Mouse (Mus musculus): ENCODE results near the gene Angptl2. TPM values are rescaled to one million over a fixed set of nuclear protein-coding genes. Genes with fewer than 3 reads are reported as not detected.
A peak's percentile ranks its signal among the peaks of the same experiment; 100 is the strongest.

Gene Angptl2
- polyA plus RNA-seq, 1 experiment, result 5.5 TPM

GRCm38 (mm10) chr2:33261475-33261874, 45.6 kb downstream of the Angptl2 start:
- TF ChIP-seq POLR2A (IDR thresholded peaks at IDR 0.05; ENCODE audit: extremely low read depth, insufficient read depth, low read length) (no peak), CTCF (IDR thresholded peaks at IDR 0.05; ENCODE audit: extremely low read depth, insufficient read depth, low read length) (no peak)
- Histone ChIP-seq H3K4me3 (ENCODE audit: insufficient read depth, low read length) (no peak overlapping the region), H3K4me1 (ENCODE audit: control insufficient read depth, insufficient read depth, low read length) (peaks cover 10% of the 10 kb centered on the region), H3K27ac (ENCODE audit: insufficient read depth, low read length) (0 out of 2 replicates have a peak overlapping the region, but pooled peaks have one; percentile 14)

GRCm38 (mm10) chr2:33265793-33266192, 49.9 kb downstream of the Angptl2 start:
- Histone ChIP-seq H3K4me1 (ENCODE audit: control insufficient read depth, insufficient read depth, low read length) (peaks cover 23% of the 10 kb centered on the region), H3K4me3 (ENCODE audit: insufficient read depth, low read length) (no peak overlapping the region), H3K27ac (ENCODE audit: insufficient read depth, low read length) (no peak overlapping the region)
- TF ChIP-seq CTCF (IDR thresholded peaks at IDR 0.05; ENCODE audit: extremely low read depth, insufficient read depth, low read length) (no peak), POLR2A (IDR thresholded peaks at IDR 0.05; ENCODE audit: extremely low read depth, insufficient read depth, low read length) (no peak)

GRCm38 (mm10) chr2:33267075-33267474, 51.2 kb downstream of the Angptl2 start:
- Histone ChIP-seq H3K27ac (ENCODE audit: insufficient read depth, low read length) (no peak overlapping the region), H3K4me3 (ENCODE audit: insufficient read depth, low read length) (no peak overlapping the region), H3K4me1 (ENCODE audit: control insufficient read depth, insufficient read depth, low read length) (peaks cover 22% of the 10 kb centered on the region)
- TF ChIP-seq POLR2A (IDR thresholded peaks at IDR 0.05; ENCODE audit: extremely low read depth, insufficient read depth, low read length) (no peak), CTCF (IDR thresholded peaks at IDR 0.05; ENCODE audit: extremely low read depth, insufficient read depth, low read length) (no peak)

- H3K4me1 ChIP-seq (ENCODE audit: control insufficient read depth, insufficient read depth, low read length), result peaks cover 30% of the 10 kb centered on the region
- no peak overlapping the region for H3K4me3 ChIP-seq (ENCODE audit: insufficient read depth, low read length)
- H3K27ac ChIP-seq (ENCODE audit: insufficient read depth, low read length), result 0 out of 2 replicates have a peak overlapping the region, but pooled peaks have one; percentile 40
- TF ChIP-seq POLR2A (IDR thresholded peaks at IDR 0.05; ENCODE audit: extremely low read depth, insufficient read depth, low read length) (no peak), CTCF (IDR thresholded peaks at IDR 0.05; ENCODE audit: extremely low read depth, insufficient read depth, low read length) (no peak)
These were observed 52.7 kb downstream of the Angptl2 start for GRCm38 (mm10) chr2:33268384-33269131.

DNA sequence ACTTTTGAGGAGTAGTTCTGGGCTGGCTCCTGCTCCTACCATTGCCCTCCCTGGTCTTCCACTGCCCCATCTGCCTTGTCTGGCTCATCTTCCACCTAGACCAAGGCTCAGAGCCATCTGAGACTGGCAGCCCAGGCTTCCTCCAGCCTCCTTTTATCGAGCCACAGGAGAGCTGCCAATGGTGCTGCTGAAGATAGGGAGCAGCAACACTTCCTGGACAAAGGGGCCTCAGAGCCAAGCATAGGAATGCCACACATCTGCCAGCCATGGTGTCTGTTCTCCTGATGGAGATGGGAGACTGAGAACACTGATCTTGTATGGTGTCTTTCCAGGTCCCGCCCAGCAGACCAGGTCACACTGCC, 53.2 kb downstream of the Angptl2 start:
- Histone ChIP-seq H3K4me1 (ENCODE audit: control insufficient read depth, insufficient read depth, low read length) (peaks cover 31% of the 10 kb centered on the region), H3K27ac (ENCODE audit: insufficient read depth, low read length) (no peak overlapping the region), H3K4me3 (ENCODE audit: insufficient read depth, low read length) (no peak overlapping the region)
- TF ChIP-seq CTCF (IDR thresholded peaks at IDR 0.05; ENCODE audit: extremely low read depth, insufficient read depth, low read length) (no peak), POLR2A (IDR thresholded peaks at IDR 0.05; ENCODE audit: extremely low read depth, insufficient read depth, low read length) (no peak)

GRCm38 (mm10) chr2:33270569-33270968, 54.7 kb downstream of the Angptl2 start:
- no peak for TF ChIP-seq POLR2A (IDR thresholded peaks at IDR 0.05; ENCODE audit: extremely low read depth, insufficient read depth, low read length)
- no peak for TF ChIP-seq CTCF (IDR thresholded peaks at IDR 0.05; ENCODE audit: extremely low read depth, insufficient read depth, low read length)
- no peak overlapping the region for H3K27ac ChIP-seq (ENCODE audit: insufficient read depth, low read length)
- H3K4me3 ChIP-seq (ENCODE audit: insufficient read depth, low read length), result no peak overlapping the region

DNA sequence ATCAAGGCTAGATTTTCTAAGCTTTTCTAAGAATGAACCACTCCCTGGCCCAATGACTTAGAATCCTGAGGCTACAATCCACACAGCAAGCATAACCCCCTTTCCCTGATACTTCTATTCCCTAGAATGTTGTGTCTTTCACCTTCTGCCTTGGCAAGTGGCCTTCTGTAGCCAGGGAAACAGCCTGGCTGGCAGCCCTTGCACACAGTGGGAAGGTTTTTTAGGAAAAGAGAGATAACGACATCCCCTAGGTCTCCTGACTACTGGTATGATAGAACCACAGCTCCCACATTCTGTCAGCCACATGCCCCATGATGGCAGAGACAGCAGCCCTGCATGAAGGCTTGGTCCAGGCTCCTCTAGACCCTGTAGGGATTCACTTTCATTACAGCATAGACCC, 55.6 kb downstream of the Angptl2 start:
- H3K27ac ChIP-seq (ENCODE audit: insufficient read depth, low read length), result no peak overlapping the region
- TF ChIP-seq POLR2A (IDR thresholded peaks at IDR 0.05; ENCODE audit: extremely low read depth, insufficient read depth, low read length) (no peak), CTCF (IDR thresholded peaks at IDR 0.05; ENCODE audit: extremely low read depth, insufficient read depth, low read length) (no peak)
- H3K4me3 ChIP-seq (ENCODE audit: insufficient read depth, low read length), result no peak overlapping the region
- H3K4me1 ChIP-seq (ENCODE audit: control insufficient read depth, insufficient read depth, low read length), result peaks cover 26% of the 10 kb centered on the region

More at GRCm38 (mm10) chr2:33270569-33270968, 54.7 kb downstream of the Angptl2 start:
- peaks cover 27% of the 10 kb centered on the region for H3K4me1 ChIP-seq (ENCODE audit: control insufficient read depth, insufficient read depth, low read length)

- Histone ChIP-seq H3K4me3 (ENCODE audit: insufficient read depth, low read length) (no peak overlapping the region), H3K4me1 (ENCODE audit: control insufficient read depth, insufficient read depth, low read length) (peaks cover 24% of the 10 kb centered on the region), H3K27ac (ENCODE audit: insufficient read depth, low read length) (peak overlapping the region; percentile 52; the same call in 1 of the 2 replicates)
- TF ChIP-seq CTCF (IDR thresholded peaks at IDR 0.05; ENCODE audit: extremely low read depth, insufficient read depth, low read length) (no peak), POLR2A (IDR thresholded peaks at IDR 0.05; ENCODE audit: extremely low read depth, insufficient read depth, low read length) (no peak)
These were observed 57.0 kb downstream of the Angptl2 start for GRCm38 (mm10) chr2:33272665-33273439.

DNA sequence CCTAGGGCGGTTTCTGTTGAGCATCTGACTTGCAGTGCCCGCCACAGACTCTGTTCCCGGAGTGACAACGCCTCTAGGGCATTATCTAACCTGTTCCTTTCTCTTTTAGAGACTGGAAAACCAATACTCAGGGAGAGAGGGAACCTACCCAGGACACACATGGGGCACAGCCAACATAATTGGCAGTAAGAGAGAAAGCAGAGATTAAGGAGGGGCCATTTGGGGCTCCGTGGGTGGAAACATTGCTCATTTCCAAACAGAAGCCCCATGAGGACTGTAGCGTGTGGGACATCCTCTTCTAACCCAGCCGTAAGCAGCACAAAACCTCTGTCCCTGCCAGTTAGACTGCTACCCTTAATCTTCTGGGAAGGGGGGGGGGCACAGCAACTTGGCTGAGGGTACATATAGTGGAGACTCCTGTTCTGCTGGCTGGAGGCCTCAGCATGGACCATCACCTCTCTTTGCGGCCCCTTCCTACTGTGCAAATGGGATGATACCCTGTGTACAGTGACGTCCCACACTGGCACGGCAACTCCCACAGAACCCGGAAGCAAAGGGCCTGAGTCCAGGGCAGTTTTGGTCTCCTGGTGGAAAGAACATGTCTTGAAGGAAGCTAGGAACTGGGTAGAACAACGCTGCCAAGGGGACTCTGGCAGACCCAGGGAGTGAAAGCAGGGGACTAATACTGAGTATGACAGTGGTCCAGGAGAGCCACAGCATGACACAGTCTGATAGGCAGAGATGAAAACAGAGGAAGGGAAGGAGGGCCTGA, 59.0 kb downstream of the Angptl2 start:
- TF ChIP-seq POLR2A (IDR thresholded peaks at IDR 0.05; ENCODE audit: extremely low read depth, insufficient read depth, low read length) (no peak), CTCF (IDR thresholded peaks at IDR 0.05; ENCODE audit: extremely low read depth, insufficient read depth, low read length) (no peak)

More for the DNA sequence above, 59.0 kb downstream of the Angptl2 start:
- H3K27ac ChIP-seq (ENCODE audit: insufficient read depth, low read length), result no peak overlapping the region
- peaks cover 14% of the 10 kb centered on the region for H3K4me1 ChIP-seq (ENCODE audit: control insufficient read depth, insufficient read depth, low read length)
- H3K4me3 ChIP-seq (ENCODE audit: insufficient read depth, low read length), result no peak overlapping the region
